Mouse (Mus musculus) forebrain, embryonic 11.5 days (tissue): ENCODE results near the gene Creg2. TPM values are rescaled to one million over a fixed set of nuclear protein-coding genes. Genes with fewer than 3 reads are reported as not detected.

Experiments
- ATAC-seq: fragments of 200-750 bp; cut with Nextera tagmentation; replicated peaks from 2 replicates; pipeline ENCODE4 v1.8.0; 2017; ENCODE audit warnings: moderate TSS enrichment; ENCODE audit not compliant: low FRiP score
- DNase-seq: peaks from one replicate; pipeline ENCODE4 v3.0.0-alpha.2; 2017; ENCODE audit warnings: low spot score
- H3K27ac ChIP-seq: fragments of 300-500 bp; sonication (generic); 2 replicates; pipeline ENCODE4 v1.5.1; 2014; ENCODE audit warnings: low read depth, low read length
- H3K27me3 ChIP-seq: fragments of 300-500 bp; sonication (generic); 2 replicates; pipeline ENCODE4 v1.6.1; 2014; ENCODE audit warnings: mild to moderate bottlenecking, low read length, mixed read lengths; ENCODE audit not compliant: control insufficient read depth, insufficient read depth
- H3K36me3 ChIP-seq: fragments of 300-500 bp; sonication (generic); 2 replicates; pipeline ENCODE4 v1.6.1; 2014; ENCODE audit warnings: mild to moderate bottlenecking, low read length, moderate library complexity, mixed read lengths; ENCODE audit not compliant: control insufficient read depth, insufficient read depth
- H3K4me1 ChIP-seq: fragments of 300-500 bp; sonication (generic); replicated peaks from 2 replicates; pipeline ENCODE4 v1.6.1; 2014; ENCODE audit warnings: low read length, mixed read lengths; ENCODE audit not compliant: control insufficient read depth, insufficient read depth
- H3K4me2 ChIP-seq: fragments of 300-500 bp; sonication (generic); 2 replicates; pipeline ENCODE4 v1.6.1; 2014; ENCODE audit warnings: low read depth, mild to moderate bottlenecking, low read length, moderate library complexity, mixed read lengths; ENCODE audit not compliant: severe bottlenecking
- H3K4me3 ChIP-seq: fragments of 300-500 bp; sonication (generic); 2 replicates; pipeline ENCODE4 v1.5.1; 2014; ENCODE audit warnings: low read depth, low read length
- H3K9ac ChIP-seq: fragments of 300-500 bp; sonication (generic); 2 replicates; pipeline ENCODE4 v1.6.1; 2014; ENCODE audit warnings: low read length
- H3K9me3 ChIP-seq: fragments of 300-500 bp; sonication (generic); 2 replicates; pipeline ENCODE4 v1.6.1; 2016; ENCODE audit warnings: low read length, mixed read lengths; ENCODE audit not compliant: control insufficient read depth
- WGBS: fragments of 180-500 bp; shearing (Covaris S2); extraction: QIAGEN DNeasy Blood & Tissue Kit; methylation state at CpG from one replicate; pipeline ENCODE4 v1.1.7; 2014; 5-methylcytosine and 5-hydroxymethylcytosine counted together
- polyA plus RNA-seq: library from polyadenylated mRNA; unstranded; fragments of >200 nt; fragmentation: Nextera tagmentation; extraction: Ambion mirVana; gene quantifications from 2 replicates; pipeline ENCODE4 v1.2.1, GENCODE M21; 2014

The Creg2 gene
- polyA plus RNA-seq, 1 experiment from 2014 or later, result 0.12 TPM

GRCm38 (mm10) chr1:39623729-39624128 is 27.5 kb downstream of the Creg2 start:
- WGBS, result 45% methylated on average over 1 of the region's 1 CpGs
- Histone ChIP-seq H3K4me3 (no peak overlapping the region), H3K27ac (no peak overlapping the region), H3K27me3 (no peaks in the 10 kb centered on the region), H3K9me3 (no peaks in the 10 kb centered on the region), H3K36me3 (no peaks in the 10 kb centered on the region), H3K4me1 (no peaks in the 10 kb centered on the region), H3K9ac (no peak overlapping the region), H3K4me2 (no peak overlapping the region)
- ATAC-seq (no peak), DNase-seq (no peak)

GRCm38 (mm10) chr1:39623106-39623505 is 28.2 kb downstream of the Creg2 start:
- no peak overlapping the region for H3K4me3 ChIP-seq
- ATAC-seq (no peak), DNase-seq (no peak)
- H3K27ac ChIP-seq, result no peak overlapping the region
- no peaks in the 10 kb centered on the region for H3K9me3 ChIP-seq
- WGBS, result 94% methylated on average over 5 of the region's 5 CpGs
- no peak overlapping the region for H3K9ac ChIP-seq
- no peaks in the 10 kb centered on the region for H3K27me3 ChIP-seq
- no peaks in the 10 kb centered on the region for H3K4me1 ChIP-seq
- H3K4me2 ChIP-seq, result no peak overlapping the region
- H3K36me3 ChIP-seq, result no peaks in the 10 kb centered on the region

- H3K4me1 ChIP-seq, result no peaks in the 10 kb centered on the region
- no peaks in the 10 kb centered on the region for H3K27me3 ChIP-seq
- no peak overlapping the region for H3K9ac ChIP-seq
- no peak overlapping the region for H3K4me3 ChIP-seq
- no peaks in the 10 kb centered on the region for H3K9me3 ChIP-seq
- H3K36me3 ChIP-seq, result no peaks in the 10 kb centered on the region
- ATAC-seq, result no peak
- no peak overlapping the region for H3K27ac ChIP-seq
- H3K4me2 ChIP-seq, result no peak overlapping the region
- no peak for DNase-seq
- 43% methylated on average over 8 of the region's 8 CpGs for WGBS
Observed at GRCm38 (mm10) chr1:39618524-39618923, 32.8 kb downstream of the Creg2 start.

- Histone ChIP-seq H3K27me3 (no peaks in the 10 kb centered on the region), H3K4me1 (no peaks in the 10 kb centered on the region), H3K4me3 (no peak overlapping the region), H3K9ac (no peak overlapping the region), H3K9me3 (no peaks in the 10 kb centered on the region), H3K36me3 (no peaks in the 10 kb centered on the region), H3K4me2 (no peak overlapping the region), H3K27ac (no peak overlapping the region)
- WGBS, result 70% methylated on average over 6 of the region's 6 CpGs
- ATAC-seq (no peak), DNase-seq (no peak)
Observed at GRCm38 (mm10) chr1:39615526-39615925, 35.7 kb downstream of the Creg2 start.

GRCm38 (mm10) chr1:39614462-39615279 is 36.6 kb downstream of the Creg2 start:
- DNase-seq, result peak; percentile 80
- no peak overlapping the region for H3K27ac ChIP-seq

GRCm38 (mm10) chr1:39613061-39613460 is 38.2 kb downstream of the Creg2 start:
- no peak for DNase-seq
- no peaks in the 10 kb centered on the region for H3K9me3 ChIP-seq
- H3K4me2 ChIP-seq, result no peak overlapping the region
- H3K9ac ChIP-seq, result no peak overlapping the region
- H3K36me3 ChIP-seq, result no peaks in the 10 kb centered on the region
- no peak for ATAC-seq
- H3K27me3 ChIP-seq, result no peaks in the 10 kb centered on the region
- no peak overlapping the region for H3K27ac ChIP-seq
- H3K4me3 ChIP-seq, result no peak overlapping the region
- 93% methylated on average over 3 of the region's 3 CpGs for WGBS
- no peaks in the 10 kb centered on the region for H3K4me1 ChIP-seq

More at GRCm38 (mm10) chr1:39614462-39615279, 36.6 kb downstream of the Creg2 start:
- Histone ChIP-seq H3K9ac (no peak overlapping the region), H3K4me3 (no peak overlapping the region), H3K4me1 (no peaks in the 10 kb centered on the region), H3K27me3 (no peaks in the 10 kb centered on the region), H3K4me2 (no peak overlapping the region), H3K9me3 (no peaks in the 10 kb centered on the region), H3K36me3 (no peaks in the 10 kb centered on the region)
- no peak for ATAC-seq
- WGBS, result 31% methylated on average over 11 of the region's 11 CpGs

- 82% methylated on average over 5 of the region's 5 CpGs for WGBS
- H3K4me2 ChIP-seq, result no peak overlapping the region
- ATAC-seq (no peak), DNase-seq (no peak)
- no peaks in the 10 kb centered on the region for H3K9me3 ChIP-seq
- no peak overlapping the region for H3K9ac ChIP-seq
- H3K27ac ChIP-seq, result no peak overlapping the region
- no peak overlapping the region for H3K4me3 ChIP-seq
- H3K36me3 ChIP-seq, result no peaks in the 10 kb centered on the region
- no peaks in the 10 kb centered on the region for H3K27me3 ChIP-seq
- no peaks in the 10 kb centered on the region for H3K4me1 ChIP-seq
Observed at GRCm38 (mm10) chr1:39612491-39612890, 38.8 kb downstream of the Creg2 start.

GRCm38 (mm10) chr1:39608534-39608933 is 42.7 kb downstream of the Creg2 start:
- 81% methylated on average over 8 of the region's 8 CpGs for WGBS
- no peaks in the 10 kb centered on the region for H3K9me3 ChIP-seq
- no peak for DNase-seq
- no peak for ATAC-seq
- no peaks in the 10 kb centered on the region for H3K27me3 ChIP-seq
- no peaks in the 10 kb centered on the region for H3K36me3 ChIP-seq
- no peak overlapping the region for H3K9ac ChIP-seq
- H3K4me3 ChIP-seq, result no peak overlapping the region
- H3K27ac ChIP-seq, result no peak overlapping the region
- no peaks in the 10 kb centered on the region for H3K4me1 ChIP-seq
- no peak overlapping the region for H3K4me2 ChIP-seq

- 95% methylated on average over 3 of the region's 3 CpGs for WGBS
- no peaks in the 10 kb centered on the region for H3K27me3 ChIP-seq
Observed at GRCm38 (mm10) chr1:39602477-39602876, 48.8 kb downstream of the Creg2 start.

More at GRCm38 (mm10) chr1:39602477-39602876, 48.8 kb downstream of the Creg2 start:
- Histone ChIP-seq H3K36me3 (no peaks in the 10 kb centered on the region), H3K4me2 (no peak overlapping the region), H3K9ac (no peak overlapping the region), H3K9me3 (no peaks in the 10 kb centered on the region), H3K4me1 (no peaks in the 10 kb centered on the region), H3K4me3 (no peak overlapping the region), H3K27ac (no peak overlapping the region)
- ATAC-seq, result no peak
- DNase-seq, result no peak
